Mouse (Mus musculus) myocyte (in vitro differentiated cells): ENCODE results near the gene Ppp2r3a.

Experiments used
- CEBPB ChIP-seq: IDR thresholded peaks from 2 replicates; pipeline ENCODE4 v1.6.1; 2011; ENCODE audit warnings: mild to moderate bottlenecking, moderate library complexity; ENCODE audit not compliant: poor library complexity, insufficient read depth, severe bottlenecking
- E2F4 ChIP-seq: IDR thresholded peaks from one replicate; pipeline ENCODE4 v1.6.1; 2011; ENCODE audit warnings: mild to moderate bottlenecking, control low read depth, moderate library complexity; ENCODE audit not compliant: insufficient read depth
- MYOD1 ChIP-seq, 3 experiments: IDR thresholded peaks; one replicate each; pipeline ENCODE4 v1.6.1; 2011; ENCODE audit warnings: control low read depth in 2 of 3, low read depth in 2 of 3, mild to moderate bottlenecking in 2 of 3, moderate library complexity in 1 of 3; ENCODE audit not compliant: insufficient read length in 2 of 3, control insufficient read depth in 1 of 3
- POLR2A ChIP-seq: IDR thresholded peaks from one replicate; pipeline ENCODE4 v1.6.1; 2011; ENCODE audit warnings: low read depth, mild to moderate bottlenecking, control low read depth, moderate library complexity; ENCODE audit not compliant: insufficient read length
- TCF12 ChIP-seq: IDR thresholded peaks from one replicate; pipeline ENCODE4 v1.6.1; 2011; ENCODE audit warnings: mild to moderate bottlenecking, control low read depth; ENCODE audit not compliant: poor library complexity, insufficient read depth, severe bottlenecking

- no peak for TF ChIP-seq POLR2A
- no peak for TF ChIP-seq TCF12
- TF ChIP-seq E2F4 = no peak
- TF ChIP-seq MYOD1 (IDR thresholded peaks at IDR 0.05; ENCODE audit: control insufficient read depth in 1 of 3, insufficient read length in 2 of 3, low read depth in 2 of 3) = no peak
- no peak for TF ChIP-seq CEBPB
Measured at GRCm38 (mm10) chr9:101180234-101180633, 71.4 kb downstream of the Ppp2r3a start.
